Mouse (Mus musculus): ENCODE measurements around the gene Gpr35.
A peak's percentile ranks its signal among the peaks of the same experiment; 100 is the strongest.

The Gpr35 gene

GRCm38 (mm10) chr1:92982931-92983605 is 32.4 kb downstream of the Gpr35 start:
- DNase-seq = no peak

- no peak for DNase-seq
Measured at GRCm38 (mm10) chr1:92984999-92985398, 34.3 kb downstream of the Gpr35 start.

GRCm38 (mm10) chr1:92988894-92989293 is 38.2 kb downstream of the Gpr35 start:
- no peak for DNase-seq

- DNase-seq = no peak
Measured at GRCm38 (mm10) chr1:92989891-92990290, 39.2 kb downstream of the Gpr35 start.

- no peak for DNase-seq
Measured at GRCm38 (mm10) chr1:92992214-92992855, 41.7 kb downstream of the Gpr35 start.

GRCm38 (mm10) chr1:92992880-92993279 is 42.2 kb downstream of the Gpr35 start:
- DNase-seq = no peak

GRCm38 (mm10) chr1:93006061-93006460 is 55.4 kb downstream of the Gpr35 start, which contains the start of gene Aqp12:
Gene Aqp12 (plus strand): TSS chr1:93006334.
- peak; percentile 11 for DNase-seq

- peak; percentile 22 for DNase-seq
Measured at GRCm38 (mm10) chr1:93009196-93009595, 58.5 kb downstream of the Gpr35 start.

- DNase-seq = peak; percentile 31
Measured at GRCm38 (mm10) chr1:93010731-93011130, 60.1 kb downstream of the Gpr35 start.

GRCm38 (mm10) chr1:93012103-93012585 is 61.5 kb downstream of the Gpr35 start:
- no peak for DNase-seq

- no peak for DNase-seq
Measured at GRCm38 (mm10) chr1:93013367-93013766, 62.7 kb downstream of the Gpr35 start.

GRCm38 (mm10) chr1:93014460-93014859 is 63.8 kb downstream of the Gpr35 start:
- DNase-seq = peak; percentile 83

- no peak for DNase-seq
Measured at GRCm38 (mm10) chr1:93015136-93015535, 64.5 kb downstream of the Gpr35 start.

- DNase-seq = no peak
Measured at GRCm38 (mm10) chr1:93018716-93019115, 68.1 kb downstream of the Gpr35 start.

- no peak for DNase-seq
Measured at GRCm38 (mm10) chr1:93020602-93021001, 69.9 kb downstream of the Gpr35 start.

- no peak for DNase-seq
Measured at GRCm38 (mm10) chr1:93026600-93026999, 75.9 kb downstream of the Gpr35 start.

- DNase-seq = no peak
Measured at GRCm38 (mm10) chr1:93029387-93029786, 78.7 kb downstream of the Gpr35 start.

- no peak for DNase-seq
Measured at GRCm38 (mm10) chr1:93030060-93030459, 79.4 kb downstream of the Gpr35 start.

- no peak for DNase-seq
Measured at GRCm38 (mm10) chr1:93031199-93031598, 80.5 kb downstream of the Gpr35 start.

GRCm38 (mm10) chr1:93033989-93034388 is 83.3 kb downstream of the Gpr35 start:
- DNase-seq = no peak

GRCm38 (mm10) chr1:93035981-93036380 is 85.3 kb downstream of the Gpr35 start:
- no peak for DNase-seq
